Mouse (Mus musculus): ENCODE results near the gene Rpp14.
A peak's percentile ranks its signal among the peaks of the same experiment; 100 is the strongest.

The Rpp14 gene

GRCm38 (mm10) chr14:8059938-8060337 lies 20.2 kb upstream of the Rpp14 start:
- no peak for DNase-seq (ENCODE audit: low spot score)

- DNase-seq (ENCODE audit: low spot score), result no peak
These were observed 18.1 kb upstream of the Rpp14 start for GRCm38 (mm10) chr14:8062076-8062475.

- no peak for DNase-seq (ENCODE audit: low spot score)
These were observed 17.4 kb upstream of the Rpp14 start for GRCm38 (mm10) chr14:8062537-8063301.

- no peak for DNase-seq (ENCODE audit: low spot score)
These were observed 16.1 kb upstream of the Rpp14 start for GRCm38 (mm10) chr14:8063835-8064785.

GRCm38 (mm10) chr14:8080718-8081117 lies 551 bp downstream of the Rpp14 start:
- DNase-seq (ENCODE audit: low spot score), result no peak

GRCm38 (mm10) chr14:8082949-8083348 lies 2.8 kb downstream of the Rpp14 start:
- no peak for DNase-seq (ENCODE audit: low spot score)

GRCm38 (mm10) chr14:8089016-8089415 lies 8.8 kb downstream of the Rpp14 start:
- DNase-seq (ENCODE audit: low spot score), result no peak

- DNase-seq (ENCODE audit: low spot score), result no peak
These were observed 12.4 kb downstream of the Rpp14 start for GRCm38 (mm10) chr14:8092573-8092972.

GRCm38 (mm10) chr14:8093427-8093826 lies 13.3 kb downstream of the Rpp14 start:
- DNase-seq (ENCODE audit: low spot score), result no peak

- DNase-seq (ENCODE audit: low spot score), result no peak
These were observed 14.9 kb downstream of the Rpp14 start for GRCm38 (mm10) chr14:8094931-8095561.

GRCm38 (mm10) chr14:8095562-8095950 lies 15.4 kb downstream of the Rpp14 start:
- DNase-seq (ENCODE audit: low spot score), result no peak

- peak; percentile 83 for DNase-seq (ENCODE audit: low spot score)
These were observed 18.0 kb downstream of the Rpp14 start, which contains the start of gene Pxk for GRCm38 (mm10) chr14:8097978-8098686. TSS of gene Pxk (plus strand) at chr14:8098211.

- DNase-seq (ENCODE audit: low spot score), result no peak
These were observed 18.5 kb downstream of the Rpp14 start for GRCm38 (mm10) chr14:8098687-8098995.

GRCm38 (mm10) chr14:8099561-8100021 lies 19.4 kb downstream of the Rpp14 start:
- no peak for DNase-seq (ENCODE audit: low spot score)

GRCm38 (mm10) chr14:8101886-8102285 lies 21.7 kb downstream of the Rpp14 start:
- no peak for DNase-seq (ENCODE audit: low spot score)

- DNase-seq (ENCODE audit: low spot score), result no peak
These were observed 22.5 kb downstream of the Rpp14 start for GRCm38 (mm10) chr14:8102676-8103075.

GRCm38 (mm10) chr14:8108047-8108446 lies 27.9 kb downstream of the Rpp14 start:
- no peak for DNase-seq (ENCODE audit: low spot score)

GRCm38 (mm10) chr14:8108976-8109375 lies 28.8 kb downstream of the Rpp14 start:
- DNase-seq (ENCODE audit: low spot score), result no peak

- DNase-seq (ENCODE audit: low spot score), result no peak
These were observed 31.4 kb downstream of the Rpp14 start for GRCm38 (mm10) chr14:8111545-8111944.

GRCm38 (mm10) chr14:8112036-8112435 lies 31.9 kb downstream of the Rpp14 start:
- no peak for DNase-seq (ENCODE audit: low spot score)

GRCm38 (mm10) chr14:8113616-8114015 lies 33.4 kb downstream of the Rpp14 start:
- no peak for DNase-seq (ENCODE audit: low spot score)

- no peak for DNase-seq (ENCODE audit: low spot score)
These were observed 34.1 kb downstream of the Rpp14 start for GRCm38 (mm10) chr14:8114306-8114705.

Measured in ovary, postnatal 10 days (tissue).